Mouse (Mus musculus) cerebellum, adult 2 months (tissue): ENCODE results near the gene Mrps18c.

Experiments
- CTCF ChIP-seq: fragments of 200-500 bp; IDR thresholded peaks from 2 replicates; pipeline ENCODE4 v1.5.1; 2011; ENCODE audit warnings: low read depth, mild to moderate bottlenecking, control low read depth, low read length, moderate library complexity, borderline replicate concordance; ENCODE audit not compliant: insufficient read depth
- POLR2A ChIP-seq: fragments of 200-500 bp; IDR thresholded peaks from 2 replicates; pipeline ENCODE4 v1.6.1; 2011; ENCODE audit warnings: low read length, control low read depth, borderline replicate concordance; ENCODE audit not compliant: insufficient read depth

DNA sequence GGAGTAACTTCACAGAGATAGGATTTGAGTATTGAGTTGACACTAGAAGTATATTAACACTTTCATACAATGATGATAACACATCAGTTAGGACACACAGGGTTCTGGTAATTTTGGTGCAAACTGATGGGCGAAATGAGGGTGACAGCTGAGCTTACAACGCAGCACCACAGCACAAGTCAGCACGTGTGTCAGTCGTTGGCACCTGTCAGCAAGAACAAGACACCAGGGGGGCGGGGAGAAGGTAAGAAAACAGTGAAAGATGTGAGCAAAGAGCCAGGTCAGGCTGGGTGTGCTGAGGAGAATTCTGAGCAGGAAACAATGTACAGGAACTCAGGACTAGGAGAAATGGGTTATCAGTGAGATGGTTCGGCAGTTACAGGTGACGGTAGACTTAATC, 36.7 kb upstream of the Mrps18c start:
- no peak for TF ChIP-seq CTCF
- TF ChIP-seq POLR2A, result no peak
